Mouse (Mus musculus): Measurements from ENCODE around the gene Nkd1. TPM values are rescaled to one million over a fixed set of nuclear protein-coding genes. Genes with fewer than 3 reads are reported as not detected.

The Nkd1 gene
- total RNA-seq, 2 experiments from 2014 or later, result 0.07 TPM; not detected in 1

- ATAC-seq (ENCODE audit: poor library complexity, severe bottlenecking), result no peak
These were observed 121.8 kb downstream of the Nkd1 start for GRCm38 (mm10) chr8:88642734-88643564.

Other genes starting within 250 kb of the Nkd1 start
- gene Adcy7, start 249.0 kb upstream of the Nkd1 start, total RNA-seq (2015), result 43.5 and 58.4 TPM in 2 replicates
- 63.7 and 70.3 TPM in 2 replicates for gene Adcy7, start 249.0 kb upstream of the Nkd1 start, total RNA-seq (2017)
- 65.4 and 69.1 TPM in 2 replicates for gene Brd7, start 159.2 kb upstream of the Nkd1 start, total RNA-seq (2015)
- 61.5 and 62.7 TPM in 2 replicates for gene Brd7, start 159.2 kb upstream of the Nkd1 start, total RNA-seq (2017)
- 60.5 and 64.6 TPM in 2 replicates for gene Snx20, start 114.8 kb downstream of the Nkd1 start, total RNA-seq (2015)
- gene Snx20, start 114.8 kb downstream of the Nkd1 start, total RNA-seq (2017), result 71.3 and 73.0 TPM in 2 replicates
- 3.8 and 4.0 TPM in 2 replicates for gene Nod2, start 126.0 kb downstream of the Nkd1 start, total RNA-seq (2015)
- gene Nod2, start 126.0 kb downstream of the Nkd1 start, total RNA-seq (2017), result 2.5 and 4.0 TPM in 2 replicates
- gene Cyld, start 175.7 kb downstream of the Nkd1 start, total RNA-seq (2015), result 40.6 and 41.9 TPM in 2 replicates
- 50.0 and 61.9 TPM in 2 replicates for gene Cyld, start 175.7 kb downstream of the Nkd1 start, total RNA-seq (2017)